Mouse (Mus musculus) heart, postnatal 0 days (tissue): Measurements from ENCODE around the gene Grrp1.

Experiments
- CTCF ChIP-seq: IDR thresholded peaks from 2 replicates; pipeline ENCODE4 v1.5.1; 2016; ENCODE audit warnings: antibody characterized with exemption, control low read depth, low read depth
- EP300 ChIP-seq: IDR thresholded peaks from 2 replicates; pipeline ENCODE4 v1.6.1; 2016; ENCODE audit warnings: antibody characterized with exemption, low read depth

DNA sequence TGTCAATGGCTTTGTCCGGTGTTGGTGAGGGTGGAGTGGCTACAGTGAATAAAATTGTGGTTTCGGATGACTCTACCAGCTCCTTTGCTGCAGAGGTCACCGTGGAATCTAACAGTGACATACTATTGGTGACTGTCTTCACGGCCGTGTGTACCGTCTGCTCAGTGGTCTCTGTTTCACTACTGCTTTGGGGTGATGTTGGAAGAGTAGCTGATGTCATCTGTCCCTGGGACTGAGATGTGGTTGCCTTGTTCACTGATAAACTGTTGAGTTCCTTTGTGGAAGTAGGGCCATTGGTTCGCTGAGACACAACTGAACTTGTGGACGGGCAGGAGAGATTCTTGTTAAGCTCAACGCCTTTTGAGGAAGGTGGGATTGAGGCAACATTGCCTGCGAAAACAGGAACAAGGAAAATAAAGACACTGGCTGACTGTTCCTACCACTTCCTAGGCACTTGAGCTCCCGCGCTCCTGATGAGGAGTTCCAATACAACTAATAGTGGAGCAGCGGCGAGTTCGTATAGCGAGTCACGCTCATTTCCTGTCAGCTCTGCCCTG lies 50.5 kb downstream of the Grrp1 start:
- TF ChIP-seq CTCF (no peak), EP300 (no peak)
